Mouse (Mus musculus) urinary bladder, postnatal 36 days (tissue): ENCODE data around the gene Mov10.
A peak's percentile ranks its signal among the peaks of the same experiment; 100 is the strongest.

ENCODE experiments used
- DNase-seq, 2 experiments: peaks; one replicate each; pipeline ENCODE4 v3.0.0; 2022; ENCODE audit warnings: low spot score in 2 of 2, mixed read lengths in 1 of 2

Gene Mov10

GRCm38 (mm10) chr3:104805539-104805938 lies 12.8 kb downstream of the Mov10 start:
- no peak for DNase-seq

- no peak for DNase-seq
Observed at GRCm38 (mm10) chr3:104804312-104804711, 14.1 kb downstream of the Mov10 start.

GRCm38 (mm10) chr3:104801481-104801880 lies 16.9 kb downstream of the Mov10 start:
- no peak for DNase-seq

GRCm38 (mm10) chr3:104800681-104801080 lies 17.7 kb downstream of the Mov10 start:
- no peak for DNase-seq

- no peak for DNase-seq
Observed at GRCm38 (mm10) chr3:104796430-104797082, 21.8 kb downstream of the Mov10 start.

GRCm38 (mm10) chr3:104795661-104796340 lies 22.6 kb downstream of the Mov10 start:
- no peak for DNase-seq

- no peak for DNase-seq
Observed at GRCm38 (mm10) chr3:104794953-104795470, 23.4 kb downstream of the Mov10 start.

GRCm38 (mm10) chr3:104793871-104794828 lies 24.2 kb downstream of the Mov10 start:
- DNase-seq, result peak; percentile 76 to 88

GRCm38 (mm10) chr3:104792360-104793270 lies 25.7 kb downstream of the Mov10 start:
- no peak for DNase-seq

- DNase-seq, result no peak
Observed at GRCm38 (mm10) chr3:104791671-104792070, 26.7 kb downstream of the Mov10 start.

GRCm38 (mm10) chr3:104791017-104791416 lies 27.3 kb downstream of the Mov10 start:
- no peak for DNase-seq

GRCm38 (mm10) chr3:104790401-104790937 lies 27.9 kb downstream of the Mov10 start:
- DNase-seq, result no peak

GRCm38 (mm10) chr3:104789822-104790221 lies 28.5 kb downstream of the Mov10 start:
- DNase-seq, result peak in 1 of 2 experiments; percentile 50

GRCm38 (mm10) chr3:104789312-104789605 lies 29.1 kb downstream of the Mov10 start:
- DNase-seq, result no peak

GRCm38 (mm10) chr3:104788561-104789311 lies 29.6 kb downstream of the Mov10 start:
- DNase-seq, result peak; percentile 71 to 84

GRCm38 (mm10) chr3:104788075-104788474 lies 30.3 kb downstream of the Mov10 start, which contains the start of gene Rhoc:
TSS of gene Rhoc (plus strand) at chr3:104788375.
- DNase-seq, result no peak

- no peak for DNase-seq
Observed at GRCm38 (mm10) chr3:104785284-104785683, 33.1 kb downstream of the Mov10 start.

- DNase-seq, result no peak
Observed at GRCm38 (mm10) chr3:104783971-104784500, 34.3 kb downstream of the Mov10 start.

GRCm38 (mm10) chr3:104782061-104782681 lies 36.2 kb downstream of the Mov10 start:
- no peak for DNase-seq
